Comparison of ENCODE assay signal across 8 mouse cellular contexts in the genomic region with DNA sequence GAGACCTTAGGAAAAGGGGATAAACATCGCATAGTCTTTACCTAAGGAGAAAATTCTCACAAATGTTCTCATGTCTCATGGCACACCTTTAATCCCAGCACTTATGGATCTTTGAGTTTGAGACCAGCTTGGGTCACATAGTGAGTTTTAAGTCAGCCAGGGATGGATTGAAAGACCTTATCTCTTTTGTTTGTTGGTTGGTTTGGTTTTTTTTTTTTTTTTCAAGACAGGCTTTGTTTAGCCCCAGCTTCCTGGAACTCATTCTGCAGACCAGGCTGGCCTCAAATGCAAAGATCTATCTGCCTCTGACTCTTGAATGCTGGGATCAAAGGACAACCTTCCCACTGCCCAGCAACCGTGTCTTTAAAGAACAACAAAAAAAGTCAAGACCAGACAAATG. TPM values are rescaled to one million over a fixed set of nuclear protein-coding genes. Genes with fewer than 3 reads are reported as not detected.
DNase-seq lines count a peak whose midpoint lies in the region; ATAC-seq and TF ChIP-seq lines count a peak whose summit lies in the region.

No protein-coding gene starts in this region.

- no peak overlapping the region for H3K27ac ChIP-seq in lung, embryonic 14.5 days (ENCODE audit: low read depth)
- no peak overlapping the region for H3K27ac ChIP-seq in forebrain, embryonic 12.5 days
- no peak overlapping the region for H3K27ac ChIP-seq in limb, embryonic 14.5 days (replicated peaks; ENCODE audit: low read depth, low read length)
- H3K27ac ChIP-seq in stomach, embryonic 15.5 days: no peak overlapping the region

- no peak for TF ChIP-seq CTCF in lung, embryonic 14.5 days (IDR thresholded peaks at IDR 0.05; ENCODE audit: low read depth)

- no peak for ATAC-seq in lung, embryonic 14.5 days (ENCODE audit: insufficient read depth)
- no peak for ATAC-seq in forebrain, embryonic 12.5 days (ENCODE audit: low FRiP score)
- ATAC-seq in limb, embryonic 14.5 days (ENCODE audit: low FRiP score, low read depth): no peak
- no peak for ATAC-seq in stomach, embryonic 15.5 days (ENCODE audit: insufficient read depth, low FRiP score, low read depth)

- peak overlapping the region; percentile 100 for H3K4me3 ChIP-seq in lung, embryonic 14.5 days (ENCODE audit: low read depth, low read length)
- peak overlapping the region; percentile 99 for H3K4me3 ChIP-seq in forebrain, embryonic 12.5 days (replicated peaks)
- H3K4me3 ChIP-seq in limb, embryonic 14.5 days (replicated peaks; ENCODE audit: low read length): peak overlapping the region; percentile 100
- peak overlapping the region; percentile 100 for H3K4me3 ChIP-seq in stomach, embryonic 15.5 days (replicated peaks)

- DNase-seq in lung, embryonic 14.5 days: no peak
- DNase-seq in lung, postnatal 14 days: no peak
- DNase-seq in limb, embryonic 14.5 days (ENCODE audit: low spot score): no peak
- DNase-seq in cerebellum, postnatal 36 days: no peak
- DNase-seq in ovary, postnatal 36 days (ENCODE audit: low spot score): no peak
- no peak for DNase-seq in layer of hippocampus, adult 18-20 months (ENCODE audit: low spot score in 2 of 2)

- H3K4me1 ChIP-seq in lung, embryonic 14.5 days (ENCODE audit: insufficient read depth): peaks cover 10% of the 10 kb centered on the region; the same call in 1 of the 2 replicates
- peaks cover 23% of the 10 kb centered on the region for H3K4me1 ChIP-seq in forebrain, embryonic 12.5 days
- H3K4me1 ChIP-seq in limb, embryonic 14.5 days (ENCODE audit: control insufficient read depth, insufficient read depth, low read length): peaks cover 13% of the 10 kb centered on the region
- peaks cover 8% of the 10 kb centered on the region for H3K4me1 ChIP-seq in stomach, embryonic 15.5 days

- no peaks in the 10 kb centered on the region for H3K27me3 ChIP-seq in lung, embryonic 14.5 days (ENCODE audit: insufficient read depth, low read length)
- no peaks in the 10 kb centered on the region for H3K27me3 ChIP-seq in forebrain, embryonic 12.5 days
- H3K27me3 ChIP-seq in limb, embryonic 14.5 days (ENCODE audit: control insufficient read depth, insufficient read depth, low read length): no peaks in the 10 kb centered on the region
- H3K27me3 ChIP-seq in stomach, embryonic 15.5 days (replicated peaks): no peaks in the 10 kb centered on the region

- whole genome bisulfite sequencing in lung, embryonic 14.5 days: 48% methylated on average over 2 of the region's 2 CpGs
- 51% methylated on average over 2 of the region's 2 CpGs for WGBS in forebrain, embryonic 12.5 days
- WGBS in limb, embryonic 14.5 days: 51% methylated on average over 2 of the region's 2 CpGs
- 42% methylated on average over 2 of the region's 2 CpGs for WGBS in stomach, embryonic 15.5 days

- H3K4me2 ChIP-seq in lung, embryonic 14.5 days: peak overlapping the region; percentile 75
- H3K4me2 ChIP-seq in forebrain, embryonic 12.5 days: peak overlapping the region; percentile 61
- H3K4me2 ChIP-seq in limb, embryonic 14.5 days (replicated peaks; ENCODE audit: low read depth, low read length, severe bottlenecking): peak overlapping the region; percentile 73
- H3K4me2 ChIP-seq in stomach, embryonic 15.5 days: peak overlapping the region; percentile 65

- H3K9me3 ChIP-seq in lung, embryonic 14.5 days (ENCODE audit: low read depth, low read length): no peaks in the 10 kb centered on the region
- H3K9me3 ChIP-seq in forebrain, embryonic 12.5 days: no peaks in the 10 kb centered on the region
- H3K9me3 ChIP-seq in limb, embryonic 14.5 days (ENCODE audit: control insufficient read depth, low read length): no peaks in the 10 kb centered on the region
- H3K9me3 ChIP-seq in stomach, embryonic 15.5 days: no peaks in the 10 kb centered on the region

- peak overlapping the region; percentile 97; the same call in 1 of the 2 replicates for H3K9ac ChIP-seq in lung, embryonic 14.5 days
- peak overlapping the region; percentile 99 for H3K9ac ChIP-seq in forebrain, embryonic 12.5 days
- H3K9ac ChIP-seq in limb, embryonic 14.5 days (ENCODE audit: low read depth, low read length, severe bottlenecking): 0 out of 2 replicates have a peak overlapping the region, but pooled peaks have one; percentile 97
- peak overlapping the region; percentile 99; the same call in 1 of the 2 replicates for H3K9ac ChIP-seq in stomach, embryonic 15.5 days

- H3K36me3 ChIP-seq in lung, embryonic 14.5 days (ENCODE audit: insufficient read depth): 0 out of 2 replicates have a peak, but pooled peaks cover 2% of the 10 kb centered on the region
- 0 out of 2 replicates have a peak, but pooled peaks cover 3% of the 10 kb centered on the region for H3K36me3 ChIP-seq in forebrain, embryonic 12.5 days (replicated peaks)
- H3K36me3 ChIP-seq in limb, embryonic 14.5 days (ENCODE audit: control insufficient read depth, insufficient read depth, low read length): peaks cover 10% of the 10 kb centered on the region
- H3K36me3 ChIP-seq in stomach, embryonic 15.5 days: no peaks in the 10 kb centered on the region

- TF ChIP-seq POLR2A in limb, embryonic 14.5 days (IDR thresholded peaks at IDR 0.05; ENCODE audit: borderline replicate concordance, extremely low read depth, insufficient read depth, insufficient read length): no peak

RNA-seq across cellular contexts. Expression of gene Tmem248, which starts 4.4 kb away (rescaled TPM):
- polyA plus RNA-seq in lung, embryonic 14.5 days (2014; fragmentation: Nextera tagmentation; extraction: Ambion mirVana): 42.4 and 46.6 TPM in 2 replicates
- 29.2 and 30.1 TPM in 2 replicates for polyA plus RNA-seq in forebrain, embryonic 12.5 days (2016; fragmentation: Nextera tagmentation; extraction: Ambion mirVana)
- 36.1 and 41.1 TPM in 2 replicates for polyA plus RNA-seq in limb, embryonic 14.5 days (2012; rRNA removed)
- polyA plus RNA-seq in limb, embryonic 14.5 days (2014; fragmentation: Nextera tagmentation; extraction: Ambion mirVana): 42.2 and 49.6 TPM in 2 replicates
- 37.3 and 43.1 TPM in 2 replicates for polyA plus RNA-seq in stomach, embryonic 15.5 days (2015; fragmentation: Nextera tagmentation; extraction: Ambion mirVana)
- total RNA-seq in layer of hippocampus, adult 18-20 months (2021): 10 to 100 TPM; 42.3 to 43.3 TPM

RNA-seq across cellular contexts. Expression of gene Sbds, which starts 34.0 kb away (rescaled TPM):
- polyA plus RNA-seq in lung, embryonic 14.5 days (2014; fragmentation: Nextera tagmentation; extraction: Ambion mirVana): 50.7 and 51.4 TPM in 2 replicates
- polyA plus RNA-seq in forebrain, embryonic 12.5 days (2016; fragmentation: Nextera tagmentation; extraction: Ambion mirVana): 74.9 and 76.2 TPM in 2 replicates
- 31.3 and 51.9 TPM in 2 replicates for polyA plus RNA-seq in limb, embryonic 14.5 days (2012; rRNA removed)
- 48.2 and 50.8 TPM in 2 replicates for polyA plus RNA-seq in limb, embryonic 14.5 days (2014; fragmentation: Nextera tagmentation; extraction: Ambion mirVana)
- polyA plus RNA-seq in stomach, embryonic 15.5 days (2015; fragmentation: Nextera tagmentation; extraction: Ambion mirVana): 69.4 and 70.7 TPM in 2 replicates
- 10 to 100 TPM; 83.1 to 83.6 TPM for total RNA-seq in layer of hippocampus, adult 18-20 months (2021)

RNA-seq across cellular contexts. Expression of gene Tyw1, which starts 34.1 kb away (rescaled TPM):
- 25.2 and 27.5 TPM in 2 replicates for polyA plus RNA-seq in lung, embryonic 14.5 days (2014; fragmentation: Nextera tagmentation; extraction: Ambion mirVana)
- 28.1 and 29.8 TPM in 2 replicates for polyA plus RNA-seq in forebrain, embryonic 12.5 days (2016; fragmentation: Nextera tagmentation; extraction: Ambion mirVana)
- polyA plus RNA-seq in limb, embryonic 14.5 days (2012; rRNA removed): 14.7 and 15.3 TPM in 2 replicates
- 25.3 and 29.0 TPM in 2 replicates for polyA plus RNA-seq in limb, embryonic 14.5 days (2014; fragmentation: Nextera tagmentation; extraction: Ambion mirVana)
- 22.6 and 23.4 TPM in 2 replicates for polyA plus RNA-seq in stomach, embryonic 15.5 days (2015; fragmentation: Nextera tagmentation; extraction: Ambion mirVana)
- 10 to 100 TPM; 16.1 to 16.6 TPM for total RNA-seq in layer of hippocampus, adult 18-20 months (2021)

RNA-seq across cellular contexts. Expression of gene Rabgef1, which starts 49.7 kb away (rescaled TPM):
- 23.9 and 25.1 TPM in 2 replicates for polyA plus RNA-seq in lung, embryonic 14.5 days (2014; fragmentation: Nextera tagmentation; extraction: Ambion mirVana)
- polyA plus RNA-seq in forebrain, embryonic 12.5 days (2016; fragmentation: Nextera tagmentation; extraction: Ambion mirVana): 30.7 and 31.5 TPM in 2 replicates
- polyA plus RNA-seq in limb, embryonic 14.5 days (2012; rRNA removed): 20.2 and 21.7 TPM in 2 replicates
- 19.4 and 24.2 TPM in 2 replicates for polyA plus RNA-seq in limb, embryonic 14.5 days (2014; fragmentation: Nextera tagmentation; extraction: Ambion mirVana)
- polyA plus RNA-seq in stomach, embryonic 15.5 days (2015; fragmentation: Nextera tagmentation; extraction: Ambion mirVana): 26.6 and 29.2 TPM in 2 replicates
- 10 to 100 TPM; 53.2 TPM for total RNA-seq in layer of hippocampus, adult 18-20 months (2021)
